Mouse (Mus musculus) thymus, adult 18-20 months (tissue): ENCODE results near the gene Rnf6.
"Not testable (repeated sequence)": the region's sequence is repeated elsewhere in the genome, so short reads cannot be mapped to it uniquely, and the experiment has no call there.

Source experiments
- DNase-seq, 2 experiments: peaks; one replicate each; pipeline ENCODE4 v3.0.0; 2022; ENCODE audit warnings: mixed read lengths in 2 of 2

Rnf6 gene

DNA sequence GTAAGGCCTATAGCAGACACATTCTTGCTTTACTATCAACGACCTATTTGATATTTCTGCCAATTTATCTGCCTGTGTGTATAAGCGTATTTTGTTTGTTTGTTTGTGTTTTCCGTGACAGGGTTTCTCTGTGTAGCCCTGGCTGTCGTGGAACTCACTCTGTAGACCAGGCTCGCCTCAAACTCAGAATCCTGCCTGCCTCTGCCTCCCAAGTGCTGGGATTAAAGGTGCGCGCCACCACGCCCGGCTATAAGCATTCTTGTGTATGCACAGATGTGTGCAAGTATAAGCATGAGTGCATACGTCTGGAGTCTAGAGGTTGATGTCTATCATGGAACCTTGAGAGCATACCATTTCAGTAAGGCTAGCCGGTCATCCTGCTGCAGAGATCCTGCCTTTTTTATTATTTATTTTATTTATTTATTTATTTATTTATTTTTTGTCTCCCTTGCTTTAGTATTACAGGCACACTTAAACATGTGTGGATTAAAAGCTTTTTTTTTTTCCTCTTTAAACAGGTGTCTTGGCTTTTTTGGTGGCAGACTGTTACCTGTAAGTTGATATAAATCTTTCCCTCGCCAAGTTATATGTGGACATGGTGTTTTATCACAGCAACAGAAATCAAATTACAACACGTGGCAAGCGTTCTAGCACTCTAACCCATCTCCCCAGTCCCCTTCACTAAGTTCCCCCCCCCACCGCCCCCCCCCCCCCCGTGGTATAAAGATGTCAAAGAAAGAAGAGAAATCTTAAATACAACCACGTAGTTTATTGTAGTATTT lies 8.7 kb upstream of the Rnf6 start:
- DNase-seq, result peak in 1 of 2 experiments; percentile 7

DNA sequence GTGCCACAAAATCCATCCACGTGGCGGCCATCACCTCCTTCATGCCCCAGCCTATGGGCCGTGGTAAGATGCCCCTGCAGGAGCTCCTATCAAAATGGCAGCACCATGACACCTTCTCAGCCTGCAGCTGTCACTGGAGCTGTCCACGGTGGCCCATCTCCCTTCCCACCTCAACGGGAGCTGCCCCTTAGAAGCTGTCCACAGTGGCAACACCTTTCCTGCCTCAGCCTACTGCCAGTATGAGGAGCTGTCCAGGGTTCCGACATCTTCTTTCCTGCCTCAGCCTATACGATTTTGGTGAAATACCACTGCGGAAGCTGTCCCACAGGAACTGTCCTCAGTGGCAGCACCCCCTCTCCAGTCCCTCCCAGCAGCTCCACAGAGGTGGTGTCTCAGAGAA lies 6.1 kb upstream of the Rnf6 start:
- DNase-seq, result no peak

DNA sequence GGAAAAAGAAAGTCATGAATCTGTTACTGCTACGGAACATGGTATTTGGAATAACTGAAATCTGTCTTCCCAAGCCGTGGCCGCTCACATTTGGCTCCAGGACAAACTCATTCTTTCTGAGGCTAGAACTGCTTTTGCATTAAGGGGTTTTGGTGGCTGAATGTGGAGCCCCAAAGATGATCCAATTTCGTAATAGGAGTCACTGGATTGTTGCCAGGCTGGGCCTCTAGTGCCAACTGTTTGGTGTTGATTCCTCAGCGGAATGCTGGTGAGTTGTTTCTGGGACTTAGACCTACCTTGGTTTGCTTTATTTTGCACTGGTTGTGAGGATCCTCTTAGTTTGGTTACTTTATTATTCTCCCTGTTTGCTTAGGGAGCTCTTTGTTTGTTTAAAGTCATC lies 2.4 kb upstream of the Rnf6 start:
- no peak for DNase-seq

DNA sequence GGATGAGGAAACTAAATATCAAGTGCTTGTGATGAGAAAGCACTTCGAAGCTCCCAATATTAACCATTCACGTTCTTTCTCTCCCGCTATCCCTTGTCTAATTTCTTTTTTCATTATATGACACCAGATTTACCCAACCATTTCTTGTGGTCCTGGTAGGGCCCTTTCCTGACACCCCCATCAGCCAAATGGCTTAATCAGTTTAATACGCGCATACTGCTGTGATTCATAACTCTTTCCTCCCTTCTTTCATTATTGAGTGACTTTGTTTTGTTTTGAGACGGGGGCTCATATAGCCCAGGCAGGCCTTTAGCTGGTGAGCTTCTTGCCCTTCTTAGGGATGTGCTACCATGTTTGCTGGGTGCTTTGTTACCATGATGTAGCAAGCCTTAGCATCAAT lies 367 bp upstream of the Rnf6 start:
- DNase-seq, result no peak

DNA sequence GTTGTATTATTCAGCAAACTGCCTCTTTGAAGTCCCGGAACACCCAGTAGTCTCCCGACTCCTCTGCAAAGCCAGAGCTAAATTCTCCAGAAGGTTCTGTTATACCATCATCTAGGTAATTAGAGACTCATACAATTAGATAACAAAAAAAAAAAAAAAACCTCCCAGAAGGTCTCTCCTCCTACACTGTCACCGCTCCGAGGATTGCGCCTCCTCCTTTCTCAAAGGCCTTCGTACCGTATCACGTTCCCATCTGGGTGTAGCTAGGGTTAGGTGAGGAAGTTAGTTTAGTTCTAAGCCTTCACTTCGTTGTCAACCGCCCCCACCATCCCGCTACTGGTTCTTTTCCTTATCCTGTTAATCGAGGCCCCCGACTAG lies 865 bp downstream of the Rnf6 start:
- DNase-seq, result no peak

DNA sequence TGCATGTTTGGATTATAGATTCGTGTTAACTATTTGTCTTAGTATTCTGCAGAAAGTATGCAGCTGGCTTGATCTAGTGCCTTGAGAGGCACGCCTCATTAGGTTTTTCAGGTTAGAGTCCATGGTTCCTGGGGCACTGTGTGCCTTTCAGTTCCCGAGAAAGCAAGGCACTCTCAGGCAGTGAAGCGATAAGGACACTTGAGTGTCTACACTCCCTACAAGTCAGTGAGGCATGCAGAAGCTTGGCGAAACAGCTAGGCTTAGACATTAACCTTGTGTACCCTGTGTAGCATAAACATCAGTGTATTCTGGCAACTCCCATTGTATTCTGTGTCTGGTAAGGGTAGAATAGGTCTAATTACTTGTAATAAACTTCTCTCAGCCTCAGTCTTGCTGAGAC lies 15.8 kb downstream of the Rnf6 start:
- DNase-seq, result no peak

DNA sequence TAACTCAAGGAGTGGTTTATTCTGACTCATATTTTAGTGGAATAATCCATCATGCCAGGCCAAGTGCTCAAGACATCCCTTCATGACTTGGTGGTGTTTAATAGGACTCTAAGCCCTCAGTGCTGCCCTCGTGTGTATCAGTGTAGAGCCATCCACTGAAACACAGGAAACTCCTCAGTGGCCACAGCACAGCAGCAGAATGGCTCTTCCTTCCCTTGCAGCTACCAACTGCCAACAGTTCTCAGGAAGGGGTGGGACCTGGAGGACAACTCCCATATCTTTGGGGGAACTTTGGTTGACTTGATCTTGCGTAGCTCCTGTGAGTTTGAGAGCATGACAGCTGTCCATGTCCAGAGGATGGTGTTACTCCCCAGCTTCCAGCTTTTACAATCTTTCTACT lies 17.4 kb downstream of the Rnf6 start:
- DNase-seq, result no peak

DNA sequence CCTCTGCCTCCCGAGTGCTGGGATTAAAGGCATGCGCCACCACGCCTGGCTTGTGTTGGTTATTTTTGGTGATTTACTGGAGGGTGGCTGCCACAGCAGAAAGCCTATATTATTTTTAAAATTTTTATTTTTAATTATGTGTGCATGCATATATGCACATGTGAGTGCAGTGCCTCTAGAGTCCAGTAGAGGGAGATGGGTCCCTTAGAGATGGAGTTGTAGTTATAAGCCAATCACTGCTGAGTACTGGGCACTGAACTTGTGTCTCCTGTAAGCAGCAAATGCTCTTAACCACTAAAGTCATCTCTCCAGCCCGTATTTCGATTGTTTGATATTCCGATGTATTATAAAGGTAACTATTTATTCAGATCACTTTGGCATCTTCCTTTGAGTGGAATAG lies 20.8 kb downstream of the Rnf6 start:
- DNase-seq, result no peak

DNA sequence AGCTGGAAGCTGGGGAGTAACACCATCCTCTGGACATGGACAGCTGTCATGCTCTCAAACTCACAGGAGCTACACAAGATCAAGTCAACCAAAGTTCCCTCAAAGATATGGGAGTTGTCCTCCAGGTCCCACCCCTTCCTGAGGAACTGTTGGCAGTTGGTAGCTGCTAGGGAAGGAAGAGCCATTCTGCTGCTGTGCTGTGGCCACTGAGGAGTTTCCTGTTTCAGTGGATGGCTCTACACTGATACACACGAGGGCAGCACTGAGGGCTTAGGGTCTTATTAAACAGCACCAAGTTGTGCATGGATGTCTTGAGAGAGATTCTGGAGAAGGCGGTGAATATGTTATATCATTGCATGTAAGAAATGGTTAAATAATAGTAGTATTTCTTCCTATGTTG lies 21.8 kb downstream of the Rnf6 start:
- DNase-seq, result no peak

DNA sequence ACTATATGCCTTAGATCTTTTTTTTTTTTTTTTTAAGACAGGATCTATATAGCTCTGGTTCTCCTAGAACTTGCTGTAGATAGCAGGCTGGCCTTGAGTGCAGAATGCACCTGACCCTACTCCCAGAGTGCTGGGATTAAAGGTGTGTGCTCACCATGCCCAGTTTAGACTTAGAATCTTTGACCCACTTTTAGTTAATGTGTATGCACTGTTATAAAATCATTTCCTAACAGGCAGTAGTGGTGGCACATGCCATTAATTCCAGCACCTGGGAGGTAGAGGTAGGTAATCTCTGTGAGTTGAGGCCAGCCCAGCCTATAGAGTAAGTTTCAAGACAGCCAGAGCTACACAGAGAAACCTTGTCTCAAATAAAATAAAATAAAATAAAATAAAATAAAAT lies 22.3 kb downstream of the Rnf6 start:
- DNase-seq, result no peak

DNA sequence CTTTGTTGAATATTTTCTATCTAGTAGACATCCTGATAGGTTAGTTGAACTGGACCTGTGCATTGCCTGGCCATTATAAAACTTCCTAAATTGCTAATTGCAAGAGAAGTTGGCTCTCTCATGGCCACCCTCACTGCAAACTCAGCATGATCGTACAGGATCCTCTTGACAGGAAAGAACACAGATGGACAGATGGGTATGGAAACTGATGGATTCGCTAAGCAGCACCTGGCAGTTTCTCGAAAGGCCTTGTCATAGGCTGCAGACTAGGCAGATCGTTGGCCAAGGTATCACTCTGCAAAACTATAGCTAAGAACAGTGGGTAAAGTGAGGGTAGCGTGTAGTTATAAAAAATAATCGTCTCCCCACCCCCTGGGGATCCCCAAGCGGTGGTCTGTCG lies 28.0 kb downstream of the Rnf6 start:
- no peak for DNase-seq

DNA sequence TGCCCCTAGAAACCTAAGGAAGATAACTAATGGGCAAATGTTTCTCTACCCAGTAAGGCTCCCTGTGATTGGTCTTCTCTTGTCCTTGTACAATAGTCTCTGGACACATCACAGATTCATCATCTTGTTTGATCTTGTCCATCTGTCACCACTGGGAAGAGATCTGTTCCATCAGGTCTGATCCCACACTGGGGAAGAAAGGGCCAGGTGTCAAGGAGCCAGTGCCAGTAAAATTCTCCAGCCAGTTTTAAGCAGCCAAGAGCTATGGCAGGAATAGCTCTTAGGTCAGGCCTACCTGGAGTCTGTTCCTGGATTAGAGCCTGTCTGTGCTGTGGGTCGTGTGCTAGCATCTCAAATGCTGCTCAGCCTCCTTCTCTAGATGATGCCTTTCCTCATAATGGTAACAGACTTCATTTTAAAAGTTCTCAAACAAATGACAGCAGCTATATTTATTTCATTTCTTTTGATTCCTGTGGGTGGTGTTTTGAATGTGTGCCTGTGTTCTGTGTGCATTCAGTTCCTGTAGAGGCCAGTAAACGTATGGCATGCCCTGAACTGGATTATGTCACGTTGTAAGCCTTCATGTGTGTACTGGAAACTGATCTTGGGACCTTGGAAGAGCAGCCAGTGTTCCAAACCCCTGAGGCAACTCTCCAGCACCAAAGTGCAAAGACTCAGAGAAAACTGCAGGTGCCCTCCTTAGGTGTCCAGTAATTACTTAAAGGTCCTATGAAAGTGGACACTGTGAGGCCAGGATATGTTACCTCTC lies 30.7 kb downstream of the Rnf6 start:
- DNase-seq, result no peak

DNA sequence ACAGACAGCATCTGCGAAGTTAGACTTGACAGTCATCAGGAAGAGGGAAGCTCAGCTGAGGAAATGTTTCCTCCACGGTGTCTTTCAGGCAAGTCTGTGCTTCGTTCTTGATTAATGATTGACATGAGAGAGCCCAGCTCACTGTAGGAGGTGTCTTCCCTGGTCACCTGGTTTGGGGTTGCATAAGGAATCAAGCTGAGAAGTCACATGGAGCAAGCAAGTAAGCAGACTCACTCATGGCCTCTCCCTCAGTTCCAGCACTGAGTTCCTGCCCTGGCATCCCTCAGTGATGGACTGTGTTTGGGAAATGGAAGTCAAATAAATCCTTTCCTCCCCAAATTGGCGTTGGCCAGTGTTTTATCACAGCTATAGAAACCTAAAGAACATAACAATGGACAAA lies 31.3 kb downstream of the Rnf6 start:
- DNase-seq, result no peak

DNA sequence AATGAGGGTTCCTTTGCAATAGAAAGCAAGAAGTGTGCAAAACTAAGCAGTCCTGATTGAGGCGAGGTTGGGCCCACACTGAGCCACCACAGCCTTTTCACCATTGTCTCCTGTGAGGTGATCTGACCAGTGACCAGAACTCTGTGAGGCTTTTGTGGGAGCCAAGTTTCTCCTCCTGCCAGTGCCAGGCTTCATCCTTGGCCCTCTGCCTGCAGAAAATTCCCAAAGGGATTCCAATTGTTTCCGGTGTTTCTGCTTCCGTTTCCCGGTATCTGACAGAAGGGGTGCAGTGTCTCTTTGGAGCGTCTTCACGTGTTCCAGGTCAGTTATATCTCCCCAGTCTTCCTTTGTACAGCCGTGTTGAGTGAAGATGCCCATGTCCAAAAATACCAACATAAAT lies 32.6 kb downstream of the Rnf6 start:
- DNase-seq, result no peak

DNA sequence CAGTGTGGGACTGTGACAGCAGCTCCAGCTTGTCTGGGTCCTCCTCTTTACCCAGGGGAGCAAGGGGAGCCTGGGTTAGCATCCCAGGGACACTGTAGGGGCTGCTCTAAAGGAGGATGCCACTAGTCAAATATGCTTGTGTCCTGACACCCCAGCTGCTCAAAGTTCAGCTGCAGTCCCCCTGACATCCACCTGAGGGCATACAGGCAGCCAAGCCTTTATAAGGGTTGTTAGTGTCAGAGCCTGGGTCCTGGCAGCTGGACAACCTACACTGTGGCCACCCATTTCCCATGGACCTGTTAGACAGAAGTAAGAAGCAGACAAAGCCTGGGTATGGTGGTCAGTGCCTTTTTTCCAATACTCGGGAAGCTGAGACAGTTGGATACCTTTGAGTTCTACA lies 33.2 kb downstream of the Rnf6 start:
- no peak for DNase-seq

DNA sequence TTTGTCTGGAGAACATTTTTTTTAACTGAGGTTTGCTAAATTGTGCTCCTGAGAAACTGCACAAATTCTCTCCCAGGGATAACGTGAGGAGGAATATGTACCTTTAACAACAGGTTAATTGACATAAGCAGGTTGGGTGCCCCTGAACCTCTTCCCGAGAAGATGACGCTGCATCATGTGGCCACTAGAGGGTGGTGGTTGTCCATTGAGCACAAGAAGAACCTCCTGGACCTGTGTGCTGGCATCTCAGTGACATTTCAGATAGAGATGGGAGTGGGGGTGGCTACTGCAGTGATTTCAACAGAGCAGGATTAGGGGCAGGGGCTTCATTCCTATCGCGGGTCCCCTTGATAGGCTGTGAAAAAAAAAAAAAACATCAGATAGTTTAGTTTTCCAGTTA lies 33.9 kb downstream of the Rnf6 start:
- DNase-seq, result peak; percentile 11 to 24

DNA sequence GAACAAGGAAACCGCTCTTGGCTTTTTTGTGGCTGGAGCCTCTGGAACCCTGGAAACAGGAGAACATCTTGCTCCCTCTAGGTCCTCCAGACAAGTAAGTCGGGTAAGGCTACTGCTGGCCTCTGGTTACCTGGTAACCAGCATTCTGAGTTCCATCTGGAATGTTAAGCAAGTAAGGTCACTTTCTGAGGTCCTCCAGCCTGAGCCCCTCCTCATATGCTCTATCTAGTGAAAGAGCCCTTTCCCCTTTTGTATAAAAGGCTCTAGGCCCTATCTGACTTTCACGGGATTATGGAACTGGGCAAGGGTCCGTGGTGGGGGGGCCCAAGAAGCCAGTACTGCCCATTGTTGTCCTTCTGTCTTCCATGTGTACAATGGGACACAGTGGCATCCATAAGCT lies 36.2 kb downstream of the Rnf6 start, which contains the start of gene 1700001J03Rik:
TSS of gene 1700001J03Rik (minus strand) at position 101 of the 400 bp plus-strand sequence.
- DNase-seq, result not testable (repeated sequence)

DNA sequence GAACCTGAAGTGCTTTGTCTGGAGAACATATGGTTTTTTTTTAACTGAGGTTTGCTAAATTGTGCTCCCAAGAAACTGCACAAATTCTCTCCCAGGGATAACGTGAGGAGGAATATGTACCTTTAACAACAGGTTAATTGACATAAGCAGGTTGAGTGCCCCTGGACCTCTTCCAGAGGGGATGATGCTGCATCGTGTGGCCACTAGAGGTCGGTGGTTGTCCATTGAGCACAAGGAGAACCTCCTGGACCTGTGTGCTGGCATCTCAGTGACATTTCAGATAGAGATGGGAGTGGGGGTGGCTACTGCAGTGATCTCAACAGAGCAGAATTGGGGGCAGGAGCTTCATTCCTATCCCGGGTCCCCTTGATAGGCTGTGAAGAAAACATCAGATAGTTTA lies 48.6 kb downstream of the Rnf6 start:
- DNase-seq, result not testable (repeated sequence)

DNA sequence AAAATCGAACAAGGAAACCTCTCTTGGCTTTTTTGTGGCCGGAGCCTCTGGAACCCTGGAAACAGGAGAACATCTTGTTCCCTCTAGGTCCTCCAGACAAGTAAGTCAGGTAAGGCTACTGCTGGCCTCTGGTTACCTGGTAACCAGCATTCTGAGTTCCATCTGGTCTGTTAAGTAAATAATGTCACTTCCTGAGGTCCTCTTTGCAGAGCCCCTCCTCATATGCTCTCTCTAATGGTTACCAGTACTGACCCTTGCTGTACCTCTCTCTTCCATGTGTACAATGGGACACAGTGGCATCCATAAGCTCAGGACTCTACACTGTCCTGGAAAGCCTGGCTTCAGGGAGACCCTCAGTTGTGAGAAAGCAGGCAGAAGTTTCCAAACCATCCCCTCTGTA lies 50.7 kb downstream of the Rnf6 start, which contains the start of gene Gm6309:
TSS of gene Gm6309 (minus strand) at position 101 of the 400 bp plus-strand sequence.
- not testable (repeated sequence) for DNase-seq

DNA sequence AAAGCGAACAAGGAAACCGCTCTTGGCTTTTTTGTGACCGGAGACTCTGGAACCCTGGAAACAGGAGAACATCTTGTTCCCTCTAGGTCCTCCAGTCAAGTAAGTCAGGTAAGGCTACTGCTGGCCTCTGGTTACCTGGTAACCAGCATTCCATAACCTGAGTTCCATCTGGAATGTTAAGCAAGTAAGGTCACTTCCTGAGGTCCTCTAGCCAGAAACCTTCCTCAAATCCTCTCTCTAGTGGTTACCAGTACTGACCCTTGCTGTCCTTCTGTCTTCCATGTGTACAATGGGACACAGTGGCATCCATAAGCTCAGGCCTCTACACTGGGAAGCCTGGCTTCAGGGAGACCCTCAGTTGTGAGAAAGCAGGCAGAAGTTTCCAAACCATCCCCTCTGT lies 60.9 kb downstream of the Rnf6 start, which contains the start of gene Gm5565:
TSS of gene Gm5565 (minus strand) at position 101 of the 400 bp plus-strand sequence.
- DNase-seq, result not testable (repeated sequence)
